Mouse (Mus musculus): Measurements from ENCODE around the gene Gmds.

The Gmds gene

GRCm38 (mm10) chr13:31772882-31773281 is 565.7 kb downstream of the Gmds start:
- no peak for DNase-seq
